Mouse (Mus musculus): Measurements from ENCODE around the gene Arhgap32.

- TF ChIP-seq USF1 (IDR thresholded peaks at IDR 0.05; ENCODE audit: low read depth): no peak
- no peak for TF ChIP-seq CEBPB (IDR thresholded peaks at IDR 0.05; ENCODE audit: insufficient read depth, poor library complexity, severe bottlenecking)
- TF ChIP-seq POLR2A (IDR thresholded peaks at IDR 0.05; ENCODE audit: insufficient read length, low read depth): no peak
- TF ChIP-seq SRF (IDR thresholded peaks at IDR 0.05; ENCODE audit: control insufficient read depth, insufficient read length, low read depth): no peak
- TF ChIP-seq TCF12 (IDR thresholded peaks at IDR 0.05; ENCODE audit: insufficient read depth, poor library complexity, severe bottlenecking): no peak
- TF ChIP-seq MYOD1 (IDR thresholded peaks at IDR 0.05; ENCODE audit: control insufficient read depth in 1 of 3, insufficient read length in 2 of 3, low read depth in 2 of 3): no peak
- TF ChIP-seq MYOG (IDR thresholded peaks at IDR 0.05; ENCODE audit: control insufficient read depth in 1 of 3, insufficient read depth in 1 of 3, insufficient read length in 2 of 3, low read depth in 2 of 3): no peak
- TF ChIP-seq E2F4 (IDR thresholded peaks at IDR 0.05; ENCODE audit: insufficient read depth): no peak
These were observed 65.2 kb downstream of the Arhgap32 start for GRCm38 (mm10) chr9:32181170-32181569.
